Comparison of ENCODE assay signal across 8 mouse cellular contexts in the genomic region with DNA sequence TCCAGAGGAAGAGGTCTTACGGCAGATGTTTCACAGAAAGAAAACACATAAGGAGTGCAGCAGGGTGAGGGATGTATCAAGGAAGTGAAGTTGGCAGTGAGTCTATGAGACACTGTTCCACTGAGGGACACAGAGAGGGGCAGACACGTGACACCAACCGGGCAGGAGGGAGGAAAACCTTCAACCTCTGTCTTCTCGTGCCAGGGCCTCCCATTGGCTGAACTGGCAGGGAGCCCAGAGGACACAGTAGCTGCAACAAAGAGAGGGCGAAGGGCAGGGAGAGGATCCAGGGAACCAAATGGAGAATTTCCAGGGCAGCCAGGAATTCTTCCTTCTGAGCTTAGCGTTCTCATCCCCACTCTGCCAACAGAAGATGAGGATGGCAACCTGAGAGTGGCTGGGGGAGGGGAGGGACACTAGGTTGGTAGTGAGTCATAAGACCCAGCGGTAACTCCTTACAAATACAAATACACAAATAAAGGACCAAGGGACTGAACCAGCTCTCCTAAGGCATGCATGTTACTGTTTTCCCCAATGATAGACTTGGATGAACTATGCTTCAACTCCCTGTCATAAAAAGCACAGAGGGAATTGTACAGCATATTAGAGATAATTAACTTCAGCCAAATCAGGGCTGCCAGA. TPM values are rescaled to one million over a fixed set of nuclear protein-coding genes. Genes with fewer than 3 reads are reported as not detected.
DNase-seq lines count a peak whose midpoint lies in the region; ATAC-seq and TF ChIP-seq lines count a peak whose summit lies in the region.

No protein-coding gene starts in this region.

- no peak for TF ChIP-seq CTCF in kidney, adult 2 months (conservative IDR thresholded peaks at IDR 0.05; ENCODE audit: insufficient read depth, insufficient read length, low read depth, low read length)

- no peak overlapping the region for H3K4me3 ChIP-seq in kidney, adult 2 months (ENCODE audit: insufficient read depth, low read depth, low read length)
- no peak overlapping the region for H3K4me3 ChIP-seq in liver, embryonic 13.5 days (replicated peaks)
- H3K4me3 ChIP-seq in neural tube, embryonic 13.5 days, result no peak overlapping the region

- H3K27ac ChIP-seq in kidney, adult 2 months (ENCODE audit: insufficient read depth, low read depth, low read length), result peak overlapping the region; percentile 41
- peak overlapping the region; percentile 99 for H3K27ac ChIP-seq in liver, embryonic 13.5 days
- peak overlapping the region; percentile 70 for H3K27ac ChIP-seq in neural tube, embryonic 13.5 days (replicated peaks)

- H3K4me1 ChIP-seq in kidney, adult 2 months (ENCODE audit: control insufficient read depth, insufficient read depth, low read length), result peaks cover 37% of the 10 kb centered on the region
- peaks cover 98% of the 10 kb centered on the region for H3K4me1 ChIP-seq in liver, embryonic 13.5 days (replicated peaks)
- H3K4me1 ChIP-seq in neural tube, embryonic 13.5 days (replicated peaks), result peaks cover 23% of the 10 kb centered on the region

- H3K36me3 ChIP-seq in kidney, adult 2 months (ENCODE audit: control insufficient read depth, insufficient read depth, low read length), result no peaks in the 10 kb centered on the region
- H3K36me3 ChIP-seq in liver, embryonic 13.5 days, result no peaks in the 10 kb centered on the region
- H3K36me3 ChIP-seq in neural tube, embryonic 13.5 days, result no peaks in the 10 kb centered on the region

- H3K4me2 ChIP-seq in liver, embryonic 13.5 days, result no peak overlapping the region
- H3K4me2 ChIP-seq in neural tube, embryonic 13.5 days, result peak overlapping the region; percentile 9; the same call in 1 of the 2 replicates

- peak overlapping the region; percentile 19; the same call in 1 of the 2 replicates for H3K9ac ChIP-seq in liver, embryonic 13.5 days
- H3K9ac ChIP-seq in neural tube, embryonic 13.5 days, result no peak overlapping the region

- 16% methylated on average over 7 of the region's 7 CpGs for WGBS in kidney, adult 2 months
- WGBS in liver, embryonic 13.5 days (ENCODE audit: insufficient replicate concordance), result 63% methylated on average over 7 of the region's 7 CpGs
- WGBS in neural tube, embryonic 13.5 days, result 35% methylated on average over 7 of the region's 7 CpGs

- peak; percentile 65 for DNase-seq in gastrocnemius, adult 18-20 months (ENCODE audit: low spot score)
- no peak for DNase-seq in gastrocnemius, postnatal 36 days
- peak; percentile 83 to 87 for DNase-seq in cerebellum, postnatal 25 days
- DNase-seq in heart, adult 9 months (ENCODE audit: low spot score in 2 of 2), result peak; percentile 75 to 80
- DNase-seq in kidney, adult 2 months, result peak; percentile 98
- DNase-seq in liver, embryonic 13.5 days, result no peak

- no peaks in the 10 kb centered on the region for H3K9me3 ChIP-seq in liver, embryonic 13.5 days (replicated peaks)
- H3K9me3 ChIP-seq in neural tube, embryonic 13.5 days, result no peaks in the 10 kb centered on the region

- no peaks in the 10 kb centered on the region for H3K27me3 ChIP-seq in kidney, adult 2 months (replicated peaks; ENCODE audit: control insufficient read depth, insufficient read depth, low read length)
- H3K27me3 ChIP-seq in liver, embryonic 13.5 days, result no peaks in the 10 kb centered on the region
- H3K27me3 ChIP-seq in neural tube, embryonic 13.5 days, result no peaks in the 10 kb centered on the region

- intact Hi-C loops in gastrocnemius, postnatal 36 days (cut with DNase I), result no loop called here

- TF ChIP-seq POLR2A in kidney, adult 2 months (IDR thresholded peaks at IDR 0.05; ENCODE audit: low read depth, low read length), result no peak

- ATAC-seq in liver, embryonic 13.5 days (ENCODE audit: low read depth), result no peak
- peak; percentile 70 for ATAC-seq in neural tube, embryonic 13.5 days (ENCODE audit: low read depth)
- ATAC-seq in monocyte, adult 5-6 weeks (replicated peaks; ENCODE audit: insufficient number of reproducible peaks, low FRiP score, low TSS enrichment, poor library complexity, severe bottlenecking), result no peak

RNA-seq across cellular contexts. Expression of a gene that starts 33.4 kb away (rescaled TPM):
- total RNA-seq in gastrocnemius, adult 18-20 months (2021), result 100 to 1,000 TPM in 1 of 2 experiments, 10 to 100 TPM in 1; 98.3 to 115 TPM
- 10 to 100 TPM; 69.8 to 83.8 TPM for total RNA-seq in gastrocnemius, postnatal 36 days (2021)
- polyA plus RNA-seq in kidney, adult 2 months (2012; rRNA removed), result 27.2 and 30.0 TPM in 2 replicates
- polyA plus RNA-seq in liver, embryonic 13.5 days (2015; fragmentation: Nextera tagmentation; extraction: Ambion mirVana), result 14.3 and 21.6 TPM in 2 replicates
- polyA plus RNA-seq in neural tube, embryonic 13.5 days (2015; fragmentation: Nextera tagmentation; extraction: Ambion mirVana), result 15.1 and 18.2 TPM in 2 replicates
- 31.9 to 45.7 TPM (median 34.4 TPM) in 3 replicates for total RNA-seq in monocyte, adult 5-6 weeks (2017)

Comparison
In these comparisons a context has a peak if more than half of its experiments do, and no peak if none do; other contexts are left out.
1. DNase-seq: peak in gastrocnemius, adult 18-20 months (single experiment), cerebellum, postnatal 25 days (2 of 2), heart, adult 9 months (2 of 2) and kidney, adult 2 months (single experiment); none in gastrocnemius, postnatal 36 days (0 of 2) and liver, embryonic 13.5 days (single experiment).
2. H3K27ac ChIP-seq: peak in every context shown above with its lines; median percentile 99 in liver, embryonic 13.5 days; 70 in neural tube, embryonic 13.5 days; 41 in kidney, adult 2 months.